Mouse (Mus musculus) telencephalon, adult 2 months (tissue): ENCODE results near the gene Adgrf1.

Experiments
- DNase-seq: peaks from one replicate; pipeline ENCODE4 v3.0.0-alpha.2; 2011; ENCODE audit warnings: low read depth, low spot score

The Adgrf1 gene

DNA sequence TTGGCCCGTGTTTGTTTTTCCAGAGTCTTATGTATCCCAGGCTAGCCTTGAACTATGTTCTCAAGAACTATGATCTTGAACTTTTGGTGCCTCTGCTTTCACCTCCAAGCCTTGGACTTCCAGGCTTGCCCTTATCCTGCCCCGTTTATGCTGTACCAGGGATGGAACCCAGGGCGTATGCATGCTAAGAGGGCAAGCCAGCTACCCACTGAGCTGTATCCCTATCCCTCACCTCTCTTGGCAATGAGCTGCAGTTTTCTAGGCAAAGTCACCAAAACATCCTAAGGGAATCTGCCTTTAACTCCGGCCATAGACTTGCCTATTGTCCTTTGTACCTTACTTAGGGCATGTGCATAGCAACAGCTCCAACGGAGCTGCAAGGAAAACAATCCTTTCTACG is 92.8 kb downstream of the Adgrf1 start:
- DNase-seq: no peak

GRCm38 (mm10) chr17:43363921-43364320 is 93.8 kb downstream of the Adgrf1 start:
- no peak for DNase-seq

DNA sequence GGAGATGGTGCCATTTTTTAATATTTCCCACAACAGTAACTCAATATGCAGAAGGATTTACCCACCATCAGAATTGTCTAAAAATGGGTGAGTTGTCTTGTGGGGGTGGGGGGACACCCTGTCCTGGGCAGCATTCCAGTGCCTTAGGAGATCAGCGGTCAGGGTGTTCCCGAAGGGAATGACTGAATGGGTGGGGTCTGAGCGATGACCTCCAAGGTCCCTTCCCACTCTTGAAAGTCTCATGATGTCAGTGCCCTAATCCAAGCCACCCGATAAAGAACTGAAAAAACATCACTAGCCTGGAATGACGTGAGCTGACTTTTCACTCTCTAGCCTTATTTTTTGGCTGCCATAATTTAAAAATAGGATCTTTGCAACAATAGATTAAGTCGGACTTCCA is 95.2 kb downstream of the Adgrf1 start:
- DNase-seq: no peak

DNA sequence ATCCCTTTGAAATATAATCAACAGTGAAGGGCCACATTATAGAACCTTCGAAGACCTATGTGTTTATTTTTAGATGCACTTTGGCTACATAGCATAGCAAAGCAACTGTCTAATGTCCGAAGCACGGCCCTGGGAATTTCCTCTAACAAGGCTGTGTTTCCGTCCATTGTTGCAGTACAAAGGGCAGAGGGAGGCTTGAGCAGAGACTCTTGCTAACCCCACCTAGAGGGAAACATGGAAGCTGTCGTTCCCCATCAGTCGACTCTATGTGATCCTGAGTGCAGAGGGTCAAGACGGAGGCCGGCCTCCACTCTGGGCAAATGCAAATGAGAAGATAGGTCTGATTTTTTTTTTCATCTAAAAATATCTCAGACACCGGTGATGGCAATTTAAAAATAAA is 96.4 kb downstream of the Adgrf1 start:
- no peak for DNase-seq

- DNase-seq: no peak
Measured at GRCm38 (mm10) chr17:43368171-43368576, 98.0 kb downstream of the Adgrf1 start.

DNA sequence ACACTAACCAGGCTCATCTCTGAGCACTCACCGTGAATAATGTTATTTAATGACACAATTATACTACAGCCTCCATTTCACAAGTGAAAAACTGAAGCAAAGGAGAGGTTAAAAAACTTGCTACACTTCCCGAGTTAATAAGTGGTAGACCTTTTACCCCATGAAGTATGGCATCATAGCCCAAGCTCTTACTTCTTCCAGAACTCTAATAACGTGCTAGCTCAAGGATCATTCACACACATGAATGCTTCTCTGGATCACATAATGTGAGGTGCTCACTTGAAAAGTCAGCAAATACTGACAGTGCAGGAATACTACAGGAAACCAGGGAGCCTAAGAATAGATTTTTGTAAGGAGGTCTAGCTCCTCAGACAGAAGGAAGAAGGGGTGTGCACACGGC is 102.5 kb downstream of the Adgrf1 start:
- no peak for DNase-seq

GRCm38 (mm10) chr17:43374020-43374419 is 103.9 kb downstream of the Adgrf1 start:
- DNase-seq: no peak
